Mouse (Mus musculus): ENCODE results near the gene Blnk.
A peak's percentile ranks its signal among the peaks of the same experiment; 100 is the strongest.

The Blnk gene

DNA sequence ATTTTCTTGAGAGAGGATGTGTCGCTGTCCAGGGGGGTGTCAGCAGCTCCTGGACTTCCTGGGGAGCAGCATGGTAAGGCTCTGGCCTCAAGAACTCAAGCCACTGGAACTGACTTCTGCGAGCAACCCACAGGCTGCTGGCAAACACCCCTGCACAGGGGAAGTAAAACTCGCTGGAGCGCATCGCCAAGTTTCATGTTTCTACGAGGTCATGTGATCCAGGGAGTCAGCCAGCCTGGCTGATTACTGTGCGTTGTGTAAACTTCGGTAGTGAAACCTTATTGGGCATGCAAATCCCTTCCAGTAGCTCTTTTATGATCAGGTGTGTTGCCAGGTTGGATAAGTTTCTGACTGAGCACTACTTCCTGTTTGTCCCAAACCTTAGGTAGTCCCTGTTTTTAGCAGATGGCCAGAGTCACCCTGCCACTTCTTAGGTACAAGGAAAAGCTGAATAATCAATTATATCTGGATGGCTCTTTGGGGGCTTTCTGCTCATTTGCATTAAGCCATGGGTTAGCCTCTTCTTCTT lies at the start of gene Blnk:
Gene Blnk (minus strand): TSS at position 479 of the 529 bp plus-strand sequence.
- Histone ChIP-seq H3K27me3 (ENCODE audit: control insufficient read depth, insufficient read depth, low read length, poor library complexity, severe bottlenecking) (no peaks in the 10 kb centered on the region), H3K36me3 (ENCODE audit: control insufficient read depth, insufficient read depth, low read length, poor library complexity, severe bottlenecking) (peaks cover 12% of the 10 kb centered on the region)
- peak; percentile 95 for DNase-seq (ENCODE audit: low read depth, low spot score)

DNA sequence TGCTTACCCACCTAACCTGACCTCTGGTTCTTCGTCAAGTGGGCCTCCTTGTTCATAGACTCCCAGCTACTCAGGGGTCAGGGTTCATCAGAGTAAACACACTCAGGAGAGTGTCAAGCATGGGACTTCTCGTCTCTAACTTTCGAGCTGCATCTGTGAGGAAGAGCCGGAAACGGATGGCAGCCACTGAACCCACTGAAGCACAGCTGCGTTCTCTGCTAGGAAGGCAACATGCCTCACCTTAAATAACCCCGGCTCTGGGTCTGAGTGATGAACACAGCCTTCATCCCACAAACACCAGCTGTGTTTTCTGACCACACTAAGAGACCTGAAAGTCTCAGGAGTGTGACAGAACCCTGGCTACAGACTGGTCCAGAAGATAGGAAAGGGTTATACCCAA lies 44.8 kb upstream of the Blnk start:
- Histone ChIP-seq H3K36me3 (ENCODE audit: control insufficient read depth, insufficient read depth, low read length, poor library complexity, severe bottlenecking) (no peaks in the 10 kb centered on the region), H3K27me3 (ENCODE audit: control insufficient read depth, insufficient read depth, low read length, poor library complexity, severe bottlenecking) (no peaks in the 10 kb centered on the region)
- peak; percentile 43 for DNase-seq (ENCODE audit: low read depth, low spot score)

DNA sequence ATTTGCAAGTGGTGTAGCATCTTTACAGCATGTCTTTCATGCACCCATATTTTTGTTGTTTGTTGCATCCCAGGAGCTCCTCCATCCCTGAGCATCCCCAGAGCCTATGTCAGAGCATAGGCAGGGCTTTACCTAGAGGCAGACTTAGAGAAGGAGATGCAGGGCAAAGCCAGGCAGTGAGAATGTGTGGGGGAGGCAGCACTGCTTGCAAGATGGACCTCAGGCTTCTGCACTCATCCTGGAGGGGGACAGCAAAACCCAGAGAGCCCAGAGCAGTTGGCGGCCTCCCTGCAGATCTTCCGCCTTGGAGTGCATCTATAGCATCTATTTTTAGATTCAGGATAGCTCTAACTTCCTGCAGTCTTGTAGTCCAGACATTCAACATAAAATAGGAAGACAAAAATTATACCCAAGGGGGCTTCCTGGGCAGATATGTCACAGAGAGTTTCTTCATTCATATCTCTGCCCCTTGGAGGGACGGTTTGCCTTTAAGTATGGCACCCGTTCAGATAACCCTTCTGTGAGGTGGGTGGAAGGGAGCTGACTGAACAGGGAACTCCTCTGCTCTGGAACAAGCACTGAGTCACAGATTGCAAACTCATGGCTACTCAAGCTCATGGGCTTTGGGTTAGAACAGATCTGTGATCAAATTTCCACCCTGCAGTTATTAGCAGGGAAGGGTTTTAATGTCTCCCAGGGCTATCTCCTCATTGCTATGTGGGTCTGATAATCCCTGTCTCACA lies 41.6 kb upstream of the Blnk start:
- DNase-seq (ENCODE audit: low read depth, low spot score), result no peak
- Histone ChIP-seq H3K27me3 (ENCODE audit: control insufficient read depth, insufficient read depth, low read length, poor library complexity, severe bottlenecking) (no peaks in the 10 kb centered on the region), H3K36me3 (ENCODE audit: control insufficient read depth, insufficient read depth, low read length, poor library complexity, severe bottlenecking) (no peaks in the 10 kb centered on the region)

DNA sequence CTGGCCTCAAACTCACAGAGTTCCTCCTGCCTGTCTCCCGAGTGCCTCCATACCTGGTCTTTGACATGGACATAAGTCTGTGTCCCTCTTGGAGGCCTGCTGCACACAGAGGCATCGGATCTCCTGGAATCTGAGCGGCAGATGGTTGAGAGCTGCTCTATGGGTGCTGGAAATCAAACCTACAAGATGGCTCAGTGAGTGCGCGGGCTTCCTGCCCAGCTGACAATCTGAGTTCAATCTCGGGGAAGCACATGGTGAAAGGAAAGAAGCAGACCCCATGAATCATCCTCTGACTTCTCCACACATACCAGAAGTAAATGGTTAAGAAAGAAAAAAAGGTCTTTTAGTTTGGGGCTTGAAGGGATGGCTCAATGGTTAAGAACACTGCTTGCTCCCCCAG lies 37.5 kb upstream of the Blnk start:
- Histone ChIP-seq H3K36me3 (ENCODE audit: control insufficient read depth, insufficient read depth, low read length, poor library complexity, severe bottlenecking) (no peaks in the 10 kb centered on the region), H3K27me3 (ENCODE audit: control insufficient read depth, insufficient read depth, low read length, poor library complexity, severe bottlenecking) (no peaks in the 10 kb centered on the region)
- DNase-seq (ENCODE audit: low read depth, low spot score), result no peak

GRCm38 (mm10) chr19:41031009-41031408 lies 36.7 kb upstream of the Blnk start:
- H3K36me3 ChIP-seq (ENCODE audit: control insufficient read depth, insufficient read depth, low read length, poor library complexity, severe bottlenecking), result no peaks in the 10 kb centered on the region
- DNase-seq (ENCODE audit: low read depth, low spot score), result peak; percentile 71
- no peaks in the 10 kb centered on the region for H3K27me3 ChIP-seq (ENCODE audit: control insufficient read depth, insufficient read depth, low read length, poor library complexity, severe bottlenecking)

DNA sequence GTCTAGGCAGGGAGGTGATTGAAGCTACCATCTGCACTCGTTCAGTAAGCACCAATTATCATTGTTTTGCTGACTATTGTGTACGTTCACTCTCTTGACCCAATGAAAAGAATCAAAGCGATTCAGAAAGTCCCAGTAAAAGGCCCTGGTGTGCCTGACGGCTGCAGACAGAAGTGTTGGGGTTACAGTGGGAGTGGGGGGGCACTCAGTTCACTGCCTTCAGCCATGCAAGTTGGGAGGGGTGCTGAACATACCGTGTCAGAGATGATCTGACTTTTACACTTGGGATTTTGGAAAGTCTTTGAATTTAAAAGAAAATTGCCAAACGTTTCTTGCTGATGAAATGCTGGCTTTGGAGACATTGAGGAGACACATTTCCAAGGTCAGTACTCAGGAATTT lies 35.8 kb upstream of the Blnk start:
- no peaks in the 10 kb centered on the region for H3K36me3 ChIP-seq (ENCODE audit: control insufficient read depth, insufficient read depth, low read length, poor library complexity, severe bottlenecking)
- no peaks in the 10 kb centered on the region for H3K27me3 ChIP-seq (ENCODE audit: control insufficient read depth, insufficient read depth, low read length, poor library complexity, severe bottlenecking)
- DNase-seq (ENCODE audit: low read depth, low spot score), result no peak

DNA sequence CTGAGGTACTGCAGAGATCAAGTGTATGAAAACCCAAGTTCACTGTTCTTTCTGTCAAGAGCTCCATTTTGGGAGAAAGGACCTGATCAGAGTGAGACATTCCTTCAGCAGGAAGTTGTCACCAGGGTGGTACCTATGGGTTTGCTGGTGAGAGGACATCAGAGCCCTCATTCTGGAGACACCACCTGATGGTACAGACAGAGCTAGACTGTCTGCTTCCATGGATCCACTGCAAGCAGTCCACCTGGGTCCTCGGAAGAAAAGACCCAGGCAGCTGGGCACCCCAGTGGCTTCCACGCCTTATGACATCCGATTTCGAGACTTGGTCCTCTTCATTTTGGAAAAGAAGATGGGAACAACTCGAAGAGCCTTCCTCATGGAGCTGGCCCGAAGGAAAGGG lies 34.9 kb upstream of the Blnk start, which contains the start of gene Dntt:
Gene Dntt (plus strand): TSS at position 57 of the 400 bp plus-strand sequence.
- DNase-seq (ENCODE audit: low read depth, low spot score), result no peak
- H3K27me3 ChIP-seq (ENCODE audit: control insufficient read depth, insufficient read depth, low read length, poor library complexity, severe bottlenecking), result no peaks in the 10 kb centered on the region
- H3K36me3 ChIP-seq (ENCODE audit: control insufficient read depth, insufficient read depth, low read length, poor library complexity, severe bottlenecking), result no peaks in the 10 kb centered on the region

DNA sequence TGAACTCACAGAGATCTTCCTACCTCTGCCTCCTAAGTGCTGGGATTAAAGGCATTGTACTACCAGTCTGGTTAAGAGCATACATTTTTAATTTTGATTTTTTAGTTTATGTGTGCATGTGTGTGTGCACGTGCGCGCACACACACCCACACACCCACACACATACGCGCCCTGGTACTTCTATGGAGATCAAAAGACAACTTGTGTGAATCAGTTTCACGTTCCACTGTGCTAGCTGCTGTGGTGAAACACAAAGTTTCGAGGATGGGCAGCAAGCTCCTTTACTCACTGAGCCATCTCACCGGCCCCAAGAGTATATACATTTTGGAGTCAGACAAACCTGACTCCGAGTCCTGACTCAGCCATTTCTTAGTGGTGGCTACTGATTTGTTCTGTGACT lies 33.3 kb upstream of the Blnk start:
- H3K27me3 ChIP-seq (ENCODE audit: control insufficient read depth, insufficient read depth, low read length, poor library complexity, severe bottlenecking), result no peaks in the 10 kb centered on the region
- H3K36me3 ChIP-seq (ENCODE audit: control insufficient read depth, insufficient read depth, low read length, poor library complexity, severe bottlenecking), result no peaks in the 10 kb centered on the region
- no peak for DNase-seq (ENCODE audit: low read depth, low spot score)

DNA sequence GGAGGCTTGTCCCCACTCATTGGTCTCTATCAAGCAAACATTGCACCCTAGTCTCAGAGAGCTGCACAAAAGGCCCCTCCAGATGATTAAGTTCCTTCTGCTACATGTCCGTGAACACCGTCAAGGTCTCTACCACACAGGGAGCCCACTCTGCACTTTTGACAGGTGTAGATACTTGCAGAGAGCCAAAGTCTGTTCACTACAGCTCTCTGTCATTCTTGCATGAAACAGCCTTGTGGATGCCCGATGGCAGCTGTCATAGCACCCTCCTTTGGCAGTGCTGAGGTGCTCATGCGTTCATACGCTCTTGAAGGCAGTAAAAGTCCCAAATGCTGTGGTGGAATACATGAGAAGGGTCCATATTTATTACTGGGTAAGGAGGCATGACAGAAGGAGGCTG lies 32.7 kb upstream of the Blnk start:
- peak; percentile 34 for DNase-seq (ENCODE audit: low read depth, low spot score)
- no peaks in the 10 kb centered on the region for H3K27me3 ChIP-seq (ENCODE audit: control insufficient read depth, insufficient read depth, low read length, poor library complexity, severe bottlenecking)
- H3K36me3 ChIP-seq (ENCODE audit: control insufficient read depth, insufficient read depth, low read length, poor library complexity, severe bottlenecking), result no peaks in the 10 kb centered on the region

GRCm38 (mm10) chr19:41026551-41026950 lies 32.2 kb upstream of the Blnk start:
- no peaks in the 10 kb centered on the region for H3K36me3 ChIP-seq (ENCODE audit: control insufficient read depth, insufficient read depth, low read length, poor library complexity, severe bottlenecking)
- no peaks in the 10 kb centered on the region for H3K27me3 ChIP-seq (ENCODE audit: control insufficient read depth, insufficient read depth, low read length, poor library complexity, severe bottlenecking)
- peak; percentile 42 for DNase-seq (ENCODE audit: low read depth, low spot score)

GRCm38 (mm10) chr19:41022244-41022643 lies 27.9 kb upstream of the Blnk start:
- H3K36me3 ChIP-seq (ENCODE audit: control insufficient read depth, insufficient read depth, low read length, poor library complexity, severe bottlenecking), result no peaks in the 10 kb centered on the region
- no peak for DNase-seq (ENCODE audit: low read depth, low spot score)
- H3K27me3 ChIP-seq (ENCODE audit: control insufficient read depth, insufficient read depth, low read length, poor library complexity, severe bottlenecking), result no peaks in the 10 kb centered on the region

GRCm38 (mm10) chr19:41020537-41020936 lies 26.2 kb upstream of the Blnk start:
- H3K27me3 ChIP-seq (ENCODE audit: control insufficient read depth, insufficient read depth, low read length, poor library complexity, severe bottlenecking), result no peaks in the 10 kb centered on the region
- no peaks in the 10 kb centered on the region for H3K36me3 ChIP-seq (ENCODE audit: control insufficient read depth, insufficient read depth, low read length, poor library complexity, severe bottlenecking)
- no peak for DNase-seq (ENCODE audit: low read depth, low spot score)

DNA sequence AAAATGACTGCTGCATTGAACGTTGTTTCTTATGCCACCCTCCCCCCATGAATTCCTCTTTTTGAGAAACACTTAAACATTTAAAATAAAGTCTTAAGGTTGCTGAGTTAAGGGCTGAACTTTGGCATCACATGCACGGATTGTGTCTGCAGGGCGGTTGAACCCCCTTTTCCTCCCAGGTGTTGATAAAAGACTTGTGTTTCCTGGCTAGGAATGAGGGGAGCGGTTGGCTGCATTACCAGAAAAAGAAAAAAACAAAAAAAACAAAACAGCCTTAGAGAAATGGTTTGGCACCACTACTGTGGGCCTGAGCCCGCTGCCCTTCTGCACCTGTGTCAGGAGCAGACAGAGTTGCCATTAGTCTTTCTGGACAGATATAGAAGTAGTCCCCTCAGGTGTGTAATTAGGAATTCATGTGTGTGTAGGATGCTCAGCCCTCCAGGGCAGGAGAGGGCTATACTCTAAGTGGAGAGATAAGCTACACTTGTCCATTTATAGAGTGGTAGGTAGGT lies 24.9 kb upstream of the Blnk start:
- no peak for DNase-seq (ENCODE audit: low read depth, low spot score)
- Histone ChIP-seq H3K36me3 (ENCODE audit: control insufficient read depth, insufficient read depth, low read length, poor library complexity, severe bottlenecking) (no peaks in the 10 kb centered on the region), H3K27me3 (ENCODE audit: control insufficient read depth, insufficient read depth, low read length, poor library complexity, severe bottlenecking) (no peaks in the 10 kb centered on the region)

GRCm38 (mm10) chr19:41015951-41016716 lies 21.8 kb upstream of the Blnk start:
- DNase-seq (ENCODE audit: low read depth, low spot score), result peak; percentile 92
- Histone ChIP-seq H3K36me3 (ENCODE audit: control insufficient read depth, insufficient read depth, low read length, poor library complexity, severe bottlenecking) (no peaks in the 10 kb centered on the region), H3K27me3 (ENCODE audit: control insufficient read depth, insufficient read depth, low read length, poor library complexity, severe bottlenecking) (no peaks in the 10 kb centered on the region)

- DNase-seq (ENCODE audit: low read depth, low spot score), result no peak
- H3K36me3 ChIP-seq (ENCODE audit: control insufficient read depth, insufficient read depth, low read length, poor library complexity, severe bottlenecking), result no peaks in the 10 kb centered on the region
- H3K27me3 ChIP-seq (ENCODE audit: control insufficient read depth, insufficient read depth, low read length, poor library complexity, severe bottlenecking), result no peaks in the 10 kb centered on the region
Measured at GRCm38 (mm10) chr19:41014003-41014402, 19.7 kb upstream of the Blnk start.
